Mouse (Mus musculus): ENCODE results near the gene Icosl.

DNA sequence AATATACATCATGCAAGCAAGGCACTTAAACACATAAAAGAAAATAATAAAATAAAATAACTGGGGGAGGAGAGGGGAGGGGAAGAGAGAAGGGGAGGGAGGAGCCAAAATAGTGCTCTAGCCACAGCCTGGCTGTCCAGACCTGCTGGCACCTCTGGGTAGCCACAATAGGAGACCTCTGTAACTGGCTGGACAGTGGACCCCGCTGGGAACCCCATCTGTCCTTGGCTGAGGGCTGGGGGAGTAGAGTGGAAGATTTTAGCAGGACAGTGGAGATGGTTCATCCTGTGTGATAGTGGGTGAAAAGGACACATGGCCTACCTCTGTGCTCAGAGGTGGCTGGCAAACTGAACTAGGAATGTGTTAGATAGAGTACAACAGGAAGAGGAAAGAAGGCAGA is 24.6 kb upstream of the Icosl start:
- TF ChIP-seq POLR2A (IDR thresholded peaks at IDR 0.05; ENCODE audit: low read depth, low read length) (no peak), CTCF (IDR thresholded peaks at IDR 0.05; ENCODE audit: extremely low read depth, insufficient read length, insufficient replicate concordance, low read depth, low read length) (no peak)

Data from small intestine, adult 2 months (tissue).